Mouse (Mus musculus): ENCODE measurements around the gene Kiz. TPM values are rescaled to one million over a fixed set of nuclear protein-coding genes. Genes with fewer than 3 reads are reported as not detected.
A peak's percentile ranks its signal among the peaks of the same experiment; 100 is the strongest.

The Kiz gene
- total RNA-seq, 2 experiments from 2014 or later, result 39.9 to 50.6 TPM

GRCm38 (mm10) chr2:146856120-146856519 lies 456 bp downstream of the Kiz start:
- peak in 1 of 2 experiments; percentile 76 for DNase-seq
- intact Hi-C loops (cut with DNase I), result loop anchor here (5.0 kb wide), 2 partner anchors 41 to 156 kb away; partner anchors contain the start of gene Xrn2

GRCm38 (mm10) chr2:146856853-146857252 lies 1.2 kb downstream of the Kiz start:
- intact Hi-C loops (cut with DNase I), result loop anchor here (5.0 kb wide), 2 partner anchors 40 to 155 kb away; partner anchors contain the start of gene Xrn2

GRCm38 (mm10) chr2:146865781-146866180 lies 10.1 kb downstream of the Kiz start:
- DNase-seq, result no peak
- intact Hi-C loops (cut with DNase I), result no loop called here

More at GRCm38 (mm10) chr2:146856853-146857252, 1.2 kb downstream of the Kiz start:
- no peak for DNase-seq

GRCm38 (mm10) chr2:146871300-146872269 lies 15.9 kb downstream of the Kiz start:
- intact Hi-C loops (cut with DNase I), result no loop called here
- DNase-seq, result no peak

GRCm38 (mm10) chr2:146872697-146873096 lies 17.0 kb downstream of the Kiz start:
- intact Hi-C loops (cut with DNase I), result no loop called here

GRCm38 (mm10) chr2:146873881-146874441 lies 18.3 kb downstream of the Kiz start:
- no peak for DNase-seq
- intact Hi-C loops (cut with DNase I), result no loop called here

More at GRCm38 (mm10) chr2:146872697-146873096, 17.0 kb downstream of the Kiz start:
- peak in 1 of 2 experiments; percentile 5 for DNase-seq

- intact Hi-C loops (cut with DNase I), result no loop called here
- no peak for DNase-seq
Measured at GRCm38 (mm10) chr2:146877423-146878098, 21.9 kb downstream of the Kiz start.

- DNase-seq, result no peak
- intact Hi-C loops (cut with DNase I), result no loop called here
Measured at GRCm38 (mm10) chr2:146881623-146882022, 26.0 kb downstream of the Kiz start.

GRCm38 (mm10) chr2:146884291-146884855 lies 28.7 kb downstream of the Kiz start:
- intact Hi-C loops (cut with DNase I), result no loop called here
- DNase-seq, result peak; percentile 17 to 26

GRCm38 (mm10) chr2:146888786-146889414 lies 33.2 kb downstream of the Kiz start:
- intact Hi-C loops (cut with DNase I), result no loop called here
- no peak for DNase-seq

GRCm38 (mm10) chr2:146898977-146899376 lies 43.3 kb downstream of the Kiz start:
- intact Hi-C loops (cut with DNase I), result loop anchor here (2.0 to 5.0 kb wide), 2 partner anchors 42 to 266 kb away; partner anchors contain the start of gene Kiz
- DNase-seq, result peak in 1 of 2 experiments; percentile 24

- intact Hi-C loops (cut with DNase I), result no loop called here
- no peak for DNase-seq
Measured at GRCm38 (mm10) chr2:146916085-146916484, 60.4 kb downstream of the Kiz start.

GRCm38 (mm10) chr2:146917770-146918169 lies 62.1 kb downstream of the Kiz start:
- intact Hi-C loops (cut with DNase I), result no loop called here
- no peak for DNase-seq

- no peak for DNase-seq
- intact Hi-C loops (cut with DNase I), result no loop called here
Measured at GRCm38 (mm10) chr2:146920375-146921160, 64.9 kb downstream of the Kiz start.

- no peak for DNase-seq
- intact Hi-C loops (cut with DNase I), result no loop called here
Measured at GRCm38 (mm10) chr2:146925296-146925695, 69.6 kb downstream of the Kiz start.

GRCm38 (mm10) chr2:146925846-146926245 lies 70.2 kb downstream of the Kiz start:
- DNase-seq, result no peak
- intact Hi-C loops (cut with DNase I), result no loop called here

GRCm38 (mm10) chr2:146948223-146948776 lies 92.6 kb downstream of the Kiz start:
- intact Hi-C loops (cut with DNase I), result no loop called here
- DNase-seq, result no peak

GRCm38 (mm10) chr2:146956366-146956765 lies 100.7 kb downstream of the Kiz start:
- DNase-seq, result no peak
- intact Hi-C loops (cut with DNase I), result loop anchor here (5.0 kb wide), 4 partner anchors 56 to 324 kb away; partner anchors contain the start of gene Xrn2

GRCm38 (mm10) chr2:146958398-146958911 lies 102.8 kb downstream of the Kiz start:
- intact Hi-C loops (cut with DNase I), result loop anchor here (2.0 to 5.0 kb wide), 5 partner anchors 54 to 348 kb away; partner anchors contain the start of gene Xrn2
- DNase-seq, result no peak

Measured in heart, postnatal 10 days (tissue).